Mouse (Mus musculus): ENCODE results near the gene Erlin1. TPM values are rescaled to one million over a fixed set of nuclear protein-coding genes. Genes with fewer than 3 reads are reported as not detected.

Gene Erlin1
- polyA plus RNA-seq, 1 experiment from 2014 or later, result 21.7 TPM

- peaks cover 13% of the 10 kb centered on the region for H3K4me1 ChIP-seq (ENCODE audit: control insufficient read depth, insufficient read depth, low read depth, low read length)
- peak overlapping the region; percentile 92 for H3K4me2 ChIP-seq (ENCODE audit: low read length)
- H3K27me3 ChIP-seq (replicated peaks; ENCODE audit: control insufficient read depth, insufficient read depth, low read length), result no peaks in the 10 kb centered on the region
- H3K9me3 ChIP-seq (ENCODE audit: control insufficient read depth, low read length), result no peaks in the 10 kb centered on the region
- no peak overlapping the region for H3K9ac ChIP-seq (ENCODE audit: low read depth, low read length)
- 80% methylated on average over 4 of the region's 4 CpGs for WGBS
- no peak for ATAC-seq
- H3K4me3 ChIP-seq (ENCODE audit: low read length), result peak overlapping the region; percentile 90
- H3K27ac ChIP-seq (ENCODE audit: low read depth, low read length), result no peak overlapping the region
- 0 out of 2 replicates have a peak, but pooled peaks cover 2% of the 10 kb centered on the region for H3K36me3 ChIP-seq (ENCODE audit: control insufficient read depth, insufficient read depth, low read length)
Observed at GRCm38 (mm10) chr19:44068232-44068631, 1.4 kb downstream of the Erlin1 start.

GRCm38 (mm10) chr19:44067323-44068049, 2.1 kb downstream of the Erlin1 start:
- no peak overlapping the region for H3K4me3 ChIP-seq (ENCODE audit: low read length)
- H3K27ac ChIP-seq (ENCODE audit: low read depth, low read length), result no peak overlapping the region
- no peaks in the 10 kb centered on the region for H3K9me3 ChIP-seq (ENCODE audit: control insufficient read depth, low read length)
- ATAC-seq, result no peak
- H3K9ac ChIP-seq (ENCODE audit: low read depth, low read length), result no peak overlapping the region
- H3K4me1 ChIP-seq (ENCODE audit: control insufficient read depth, insufficient read depth, low read depth, low read length), result peaks cover 13% of the 10 kb centered on the region
- 84% methylated on average over 9 of the region's 9 CpGs for WGBS
- no peak overlapping the region for H3K4me2 ChIP-seq (ENCODE audit: low read length)
- no peaks in the 10 kb centered on the region for H3K27me3 ChIP-seq (replicated peaks; ENCODE audit: control insufficient read depth, insufficient read depth, low read length)
- H3K36me3 ChIP-seq (ENCODE audit: control insufficient read depth, insufficient read depth, low read length), result 0 out of 2 replicates have a peak, but pooled peaks cover 2% of the 10 kb centered on the region

DNA sequence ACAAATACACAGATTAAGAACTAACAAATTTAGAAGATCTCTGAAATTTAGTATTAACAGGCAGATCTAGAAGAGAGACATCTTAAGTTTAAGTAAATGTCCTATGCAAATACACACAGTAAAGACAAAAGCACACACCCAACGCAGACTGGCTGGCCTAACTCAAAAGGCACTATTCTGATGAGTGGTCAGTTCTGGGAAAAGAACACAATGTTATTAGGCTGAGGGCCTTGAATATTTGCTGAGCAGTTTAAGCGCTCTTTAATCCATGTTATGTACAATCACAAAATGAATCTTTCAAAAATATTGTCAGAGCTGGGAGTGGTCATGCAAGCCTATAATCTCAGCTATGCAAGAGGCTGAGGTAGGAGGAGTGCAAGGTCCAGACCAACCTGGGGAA, 4.9 kb downstream of the Erlin1 start:
- 93% methylated on average over 2 of the region's 2 CpGs for whole genome bisulfite sequencing
- H3K9me3 ChIP-seq (ENCODE audit: control insufficient read depth, low read length), result no peaks in the 10 kb centered on the region
- no peak overlapping the region for H3K9ac ChIP-seq (ENCODE audit: low read depth, low read length)
- no peak overlapping the region for H3K4me2 ChIP-seq (ENCODE audit: low read length)
- no peak for ATAC-seq
- no peak overlapping the region for H3K4me3 ChIP-seq (ENCODE audit: low read length)
- no peak overlapping the region for H3K27ac ChIP-seq (ENCODE audit: low read depth, low read length)
- peaks cover 9% of the 10 kb centered on the region; the same call in 1 of the 2 replicates for H3K36me3 ChIP-seq (ENCODE audit: control insufficient read depth, insufficient read depth, low read length)
- peaks cover 13% of the 10 kb centered on the region for H3K4me1 ChIP-seq (ENCODE audit: control insufficient read depth, insufficient read depth, low read depth, low read length)
- H3K27me3 ChIP-seq (replicated peaks; ENCODE audit: control insufficient read depth, insufficient read depth, low read length), result no peaks in the 10 kb centered on the region

GRCm38 (mm10) chr19:44063773-44064172, 5.8 kb downstream of the Erlin1 start:
- Histone ChIP-seq H3K27me3 (replicated peaks; ENCODE audit: control insufficient read depth, insufficient read depth, low read length) (no peaks in the 10 kb centered on the region), H3K4me3 (ENCODE audit: low read length) (no peak overlapping the region), H3K36me3 (ENCODE audit: control insufficient read depth, insufficient read depth, low read length) (peaks cover 9% of the 10 kb centered on the region; the same call in 1 of the 2 replicates), H3K4me2 (ENCODE audit: low read length) (no peak overlapping the region), H3K9ac (ENCODE audit: low read depth, low read length) (no peak overlapping the region), H3K4me1 (ENCODE audit: control insufficient read depth, insufficient read depth, low read depth, low read length) (peaks cover 12% of the 10 kb centered on the region), H3K9me3 (ENCODE audit: control insufficient read depth, low read length) (no peaks in the 10 kb centered on the region), H3K27ac (ENCODE audit: low read depth, low read length) (no peak overlapping the region)
- WGBS, result 91% methylated on average over 7 of the region's 7 CpGs
- no peak for ATAC-seq

DNA sequence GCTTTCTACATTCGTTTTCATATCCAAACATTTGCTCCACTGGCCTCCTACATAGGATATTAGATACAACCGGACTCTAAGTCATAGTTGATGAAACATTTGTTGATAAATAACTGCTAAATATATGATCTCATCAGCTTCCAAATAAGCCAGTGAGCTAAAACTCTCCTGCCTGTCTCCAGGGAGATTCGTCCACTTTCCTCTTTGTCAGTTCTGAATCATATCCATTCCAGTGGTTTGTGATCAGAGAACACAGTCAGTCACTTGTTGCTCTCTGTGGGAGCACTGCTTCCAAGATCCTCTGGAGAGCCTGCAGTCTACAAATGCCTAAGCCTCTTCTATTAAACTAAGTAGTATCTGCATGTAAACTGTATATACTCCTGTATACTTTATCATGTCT, 9.4 kb downstream of the Erlin1 start:
- Histone ChIP-seq H3K4me2 (ENCODE audit: low read length) (no peak overlapping the region), H3K4me3 (ENCODE audit: low read length) (no peak overlapping the region), H3K36me3 (ENCODE audit: control insufficient read depth, insufficient read depth, low read length) (peaks cover 12% of the 10 kb centered on the region), H3K27ac (ENCODE audit: low read depth, low read length) (no peak overlapping the region), H3K9ac (ENCODE audit: low read depth, low read length) (no peak overlapping the region), H3K4me1 (ENCODE audit: control insufficient read depth, insufficient read depth, low read depth, low read length) (no peaks in the 10 kb centered on the region), H3K9me3 (ENCODE audit: control insufficient read depth, low read length) (no peaks in the 10 kb centered on the region), H3K27me3 (replicated peaks; ENCODE audit: control insufficient read depth, insufficient read depth, low read length) (no peaks in the 10 kb centered on the region)
- WGBS, result 92% methylated on average over 3 of the region's 3 CpGs
- ATAC-seq, result no peak

GRCm38 (mm10) chr19:44055173-44055826, 14.3 kb downstream of the Erlin1 start:
- no peak for ATAC-seq

DNA sequence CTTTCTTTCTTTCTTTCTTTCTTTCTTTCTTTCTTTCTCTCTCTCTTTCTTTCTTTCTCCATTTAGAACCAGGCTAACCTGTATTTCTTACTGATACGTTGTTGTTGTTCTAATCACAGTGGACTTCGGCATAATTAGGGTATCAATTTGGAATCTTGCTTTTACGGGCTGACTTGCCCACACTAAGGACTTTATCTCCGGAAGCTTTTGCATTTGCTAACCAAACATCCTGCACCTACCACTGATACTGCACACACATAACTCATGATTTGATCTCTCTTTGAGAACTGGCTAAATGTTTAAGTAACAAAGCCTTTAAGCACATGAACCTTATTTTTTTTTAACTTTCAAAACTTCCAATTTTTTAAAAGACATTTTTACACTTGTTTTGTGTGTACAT, 19.2 kb downstream of the Erlin1 start:
- Histone ChIP-seq H3K9me3 (ENCODE audit: control insufficient read depth, low read length) (no peaks in the 10 kb centered on the region), H3K27me3 (replicated peaks; ENCODE audit: control insufficient read depth, insufficient read depth, low read length) (no peaks in the 10 kb centered on the region), H3K9ac (ENCODE audit: low read depth, low read length) (no peak overlapping the region), H3K4me1 (ENCODE audit: control insufficient read depth, insufficient read depth, low read depth, low read length) (no peaks in the 10 kb centered on the region), H3K4me2 (ENCODE audit: low read length) (no peak overlapping the region), H3K36me3 (ENCODE audit: control insufficient read depth, insufficient read depth, low read length) (peaks cover 6% of the 10 kb centered on the region; the same call in 1 of the 2 replicates), H3K4me3 (ENCODE audit: low read length) (no peak overlapping the region), H3K27ac (ENCODE audit: low read depth, low read length) (no peak overlapping the region)
- no peak for ATAC-seq
- 90% methylated on average over 4 of the region's 4 CpGs for WGBS

More at GRCm38 (mm10) chr19:44055173-44055826, 14.3 kb downstream of the Erlin1 start:
- Histone ChIP-seq H3K9ac (ENCODE audit: low read depth, low read length) (no peak overlapping the region), H3K4me2 (ENCODE audit: low read length) (no peak overlapping the region), H3K4me1 (ENCODE audit: control insufficient read depth, insufficient read depth, low read depth, low read length) (no peaks in the 10 kb centered on the region), H3K9me3 (ENCODE audit: control insufficient read depth, low read length) (no peaks in the 10 kb centered on the region), H3K4me3 (ENCODE audit: low read length) (no peak overlapping the region), H3K36me3 (ENCODE audit: control insufficient read depth, insufficient read depth, low read length) (peaks cover 2% of the 10 kb centered on the region), H3K27ac (ENCODE audit: low read depth, low read length) (no peak overlapping the region), H3K27me3 (replicated peaks; ENCODE audit: control insufficient read depth, insufficient read depth, low read length) (no peaks in the 10 kb centered on the region)
- 84% methylated on average over 4 of the region's 4 CpGs for WGBS

DNA sequence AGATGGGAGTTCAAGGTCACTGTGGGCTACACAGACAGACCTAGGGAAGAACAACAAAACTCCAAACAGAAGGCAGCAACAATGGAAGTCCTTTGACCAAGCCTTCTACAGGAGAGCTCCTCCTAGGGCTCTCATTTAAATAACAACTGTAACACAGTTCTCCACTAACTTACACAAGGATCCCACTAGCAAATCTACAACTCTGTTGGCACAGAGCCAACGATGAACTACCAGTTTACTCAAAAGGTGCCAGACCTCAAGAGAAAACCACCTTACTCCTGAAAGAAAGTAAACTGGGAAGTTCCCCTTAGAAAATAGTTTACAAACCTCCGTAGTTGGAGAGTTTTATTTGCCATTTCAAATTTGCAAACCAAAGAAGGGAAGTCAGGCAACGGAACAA, 20.3 kb downstream of the Erlin1 start:
- Histone ChIP-seq H3K27ac (ENCODE audit: low read depth, low read length) (no peak overlapping the region), H3K4me3 (ENCODE audit: low read length) (no peak overlapping the region), H3K4me2 (ENCODE audit: low read length) (no peak overlapping the region), H3K4me1 (ENCODE audit: control insufficient read depth, insufficient read depth, low read depth, low read length) (no peaks in the 10 kb centered on the region), H3K9ac (ENCODE audit: low read depth, low read length) (no peak overlapping the region), H3K27me3 (replicated peaks; ENCODE audit: control insufficient read depth, insufficient read depth, low read length) (no peaks in the 10 kb centered on the region), H3K36me3 (ENCODE audit: control insufficient read depth, insufficient read depth, low read length) (peaks cover 6% of the 10 kb centered on the region; the same call in 1 of the 2 replicates), H3K9me3 (ENCODE audit: control insufficient read depth, low read length) (no peaks in the 10 kb centered on the region)
- 61% methylated on average over 3 of the region's 3 CpGs for WGBS
- ATAC-seq, result no peak

DNA sequence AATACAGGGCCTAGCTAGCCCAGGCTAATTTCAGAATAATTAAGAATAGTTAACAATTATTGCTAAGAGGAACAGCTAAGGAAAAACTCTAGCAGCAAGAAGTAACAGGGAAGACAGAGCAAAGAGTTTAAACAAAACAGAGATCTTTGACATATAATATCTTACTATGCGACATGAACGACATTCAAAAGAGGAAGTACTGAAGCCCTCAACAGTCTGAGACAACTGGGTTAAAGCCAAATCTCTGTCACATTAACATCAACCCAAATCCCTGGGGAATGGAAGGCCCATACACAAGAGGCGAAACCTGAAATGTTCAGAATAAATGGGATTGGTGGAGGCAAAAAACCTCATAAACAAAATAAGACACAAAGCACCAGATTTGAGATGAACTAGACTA, 23.7 kb downstream of the Erlin1 start:
- Histone ChIP-seq H3K9ac (ENCODE audit: low read depth, low read length) (no peak overlapping the region), H3K9me3 (ENCODE audit: control insufficient read depth, low read length) (no peaks in the 10 kb centered on the region), H3K4me2 (ENCODE audit: low read length) (no peak overlapping the region), H3K36me3 (ENCODE audit: control insufficient read depth, insufficient read depth, low read length) (peaks cover 6% of the 10 kb centered on the region; the same call in 1 of the 2 replicates), H3K4me1 (ENCODE audit: control insufficient read depth, insufficient read depth, low read depth, low read length) (no peaks in the 10 kb centered on the region), H3K27me3 (replicated peaks; ENCODE audit: control insufficient read depth, insufficient read depth, low read length) (no peaks in the 10 kb centered on the region), H3K27ac (ENCODE audit: low read depth, low read length) (no peak overlapping the region), H3K4me3 (ENCODE audit: low read length) (no peak overlapping the region)
- no peak for ATAC-seq
- 80% methylated on average over 3 of the region's 3 CpGs for WGBS
